Mouse (Mus musculus) ES-E14 (cell line): Measurements from ENCODE around the gene Gpr137. TPM values are rescaled to one million over a fixed set of nuclear protein-coding genes. Genes with fewer than 3 reads are reported as not detected.
A peak's percentile ranks its signal among the peaks of the same experiment; 100 is the strongest.

Source experiments
- DNase-seq: peaks from one replicate; pipeline ENCODE4 v3.0.0-alpha.2; 2013; ENCODE audit warnings: low read depth, low spot score
- H3K27ac ChIP-seq: 2 replicates; pipeline ENCODE4 v1.5.1; 2012; ENCODE audit warnings: low read depth, mild to moderate bottlenecking, low read length, moderate library complexity, mixed read lengths; ENCODE audit not compliant: poor library complexity, insufficient read depth, severe bottlenecking
- H3K36me3 ChIP-seq: 2 replicates; pipeline ENCODE4 v1.6.1; 2012; ENCODE audit warnings: mild to moderate bottlenecking, low read length, moderate library complexity, mixed read lengths; ENCODE audit not compliant: control insufficient read depth, poor library complexity, insufficient read depth, severe bottlenecking
- H3K4me1 ChIP-seq, 2 experiments: fragments of 150-350 bp in 1 of 2; sonication (generic) in 1 of 2; 2 replicates each; pipeline ENCODE4 v1.6.1; 2012; ENCODE audit warnings: low read length in 2 of 2, mild to moderate bottlenecking in 1 of 2, mixed read lengths in 1 of 2; ENCODE audit not compliant: control insufficient read depth in 2 of 2, insufficient read depth in 2 of 2, poor library complexity in 1 of 2
- H3K4me3 ChIP-seq, 2 experiments: fragments of 150-350 bp in 1 of 2; sonication (generic) in 1 of 2; 2 replicates each; pipeline ENCODE4 v1.5.1; 2012; ENCODE audit warnings: low read length in 2 of 2, low read depth in 1 of 2, mild to moderate bottlenecking in 1 of 2, mixed read lengths in 1 of 2; ENCODE audit not compliant: insufficient read depth in 1 of 2, poor library complexity in 1 of 2, severe bottlenecking in 1 of 2
- H3K9ac ChIP-seq: 2 replicates; pipeline ENCODE4 v1.6.1; 2012; ENCODE audit warnings: low read depth, mild to moderate bottlenecking, low read length, mixed read lengths; ENCODE audit not compliant: poor library complexity, insufficient read depth, severe bottlenecking
- H3K9me3 ChIP-seq: fragments of 150-350 bp; sonication (generic); 2 replicates; pipeline ENCODE4 v1.6.1; 2012; ENCODE audit warnings: low read depth, mild to moderate bottlenecking, low read length; ENCODE audit not compliant: control insufficient read depth, insufficient read depth
- CHD2 ChIP-seq: IDR thresholded peaks from 2 replicates; pipeline ENCODE4 v1.6.1; 2014; ENCODE audit warnings: mild to moderate bottlenecking, low read depth, low read length, inconsistent platforms
- HCFC1 ChIP-seq: IDR thresholded peaks from 2 replicates; pipeline ENCODE4 v1.6.1; 2012; ENCODE audit warnings: low read length, inconsistent platforms, borderline replicate concordance; ENCODE audit not compliant: insufficient read depth
- MAFK ChIP-seq: IDR thresholded peaks from 2 replicates; pipeline ENCODE4 v1.6.1; 2014; ENCODE audit warnings: mild to moderate bottlenecking, low read depth, low read length, inconsistent platforms; ENCODE audit not compliant: insufficient read depth
- ZC3H11A ChIP-seq: IDR thresholded peaks from 2 replicates; pipeline ENCODE4 v1.6.1; 2012; ENCODE audit warnings: low read depth, mild to moderate bottlenecking, inconsistent platforms, low read length, borderline replicate concordance
- ZNF384 ChIP-seq: IDR thresholded peaks from 2 replicates; pipeline ENCODE4 v1.6.1; 2012; ENCODE audit warnings: low read depth, low read length, inconsistent platforms
- in situ Hi-C, 2 experiments: fragments of 600-800 bp; cut with MboI; formaldehyde crosslinking; loops; one replicate each; pipeline ENCODE4 v1.15.1; 2025; ENCODE audit warnings: low sequenced_read_pairs in 2 of 2, inconsistent platforms in 1 of 2; ENCODE audit not compliant: unreplicated experiment in 2 of 2
- total RNA-seq: library from RNA; depleted of rRNA; stranded (reverse); fragments of 300-350 nt; gene quantifications from 2 replicates; pipeline ENCODE4 v1.2.3, GENCODE M21; 2012

Gene Gpr137
- total RNA-seq, 1 experiment = 23.7 TPM

DNA sequence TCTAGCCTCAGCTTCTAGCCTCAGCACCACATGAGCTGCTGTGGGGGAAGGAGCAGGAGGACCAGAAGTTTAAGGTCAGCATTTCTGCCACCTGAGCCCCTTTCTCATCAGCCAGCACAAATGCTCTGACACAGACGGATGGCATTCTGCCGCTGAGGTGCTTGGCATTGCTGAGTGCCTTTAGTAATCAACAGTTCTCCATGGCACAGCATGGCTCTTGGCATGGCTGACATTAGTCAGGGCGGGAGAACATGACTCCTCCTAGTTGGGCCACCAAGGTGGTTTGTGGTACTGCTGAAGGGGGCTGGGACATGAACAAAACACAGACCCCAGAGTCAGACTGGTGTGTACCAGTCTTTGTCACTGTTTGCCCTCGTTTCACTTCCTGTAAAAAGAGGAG lies 5.9 kb upstream of the Gpr137 start:
- in situ Hi-C loops = no loop called here

DNA sequence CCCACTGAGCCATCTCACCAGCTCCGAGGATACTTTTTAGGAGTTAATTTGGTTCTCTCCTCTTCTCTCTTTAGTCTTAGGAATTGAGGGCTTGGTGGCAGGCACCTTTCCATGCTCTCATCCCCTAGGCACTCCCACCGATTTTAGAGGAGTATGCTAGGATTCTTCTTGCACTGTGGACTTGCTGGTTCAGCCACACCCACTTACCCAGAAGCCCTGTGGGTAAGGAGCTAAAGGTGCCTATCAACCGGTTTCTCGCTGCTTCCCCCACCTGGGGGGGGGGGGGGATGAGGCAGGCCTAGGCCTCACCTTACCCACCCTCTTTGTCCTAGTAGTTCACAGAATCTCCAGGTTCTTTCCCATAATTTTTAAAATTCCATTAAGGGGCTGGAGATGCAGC lies 5.5 kb upstream of the Gpr137 start:
- Histone ChIP-seq H3K4me1 (peaks cover 0 to 18% of the 10 kb centered on the region in 2 experiments; a peak in 3 of 4 replicates), H3K36me3 (no peaks in the 10 kb centered on the region; the same call in 1 of the 2 replicates), H3K4me3 (no peak overlapping the region), H3K9me3 (no peaks in the 10 kb centered on the region), H3K9ac (peak overlapping the region; percentile 48; the same call in 1 of the 2 replicates), H3K27ac (peak overlapping the region; percentile 57; the same call in 1 of the 2 replicates)
- DNase-seq = no peak
- TF ChIP-seq HCFC1 (no peak), MAFK (no peak), ZC3H11A (no peak), CHD2 (no peak), ZNF384 (no peak)
- in situ Hi-C loops = no loop called here

More for the DNA sequence above, 5.9 kb upstream of the Gpr137 start:
- H3K27ac ChIP-seq = peak overlapping the region; percentile 57
- TF ChIP-seq ZC3H11A (no peak), ZNF384 (no peak), CHD2 (no peak), MAFK (no peak), HCFC1 (no peak)
- H3K9ac ChIP-seq = peak overlapping the region; percentile 48; the same call in 1 of the 2 replicates
- no peak overlapping the region for H3K4me3 ChIP-seq
- DNase-seq = no peak
- H3K4me1 ChIP-seq = peaks cover 0 to 20% of the 10 kb centered on the region in 2 experiments; a peak in 3 of 4 replicates
- no peaks in the 10 kb centered on the region; the same call in 1 of the 2 replicates for H3K36me3 ChIP-seq
- H3K9me3 ChIP-seq = no peaks in the 10 kb centered on the region

- Histone ChIP-seq H3K36me3 (no peaks in the 10 kb centered on the region), H3K4me1 (peaks cover 0 to 16% of the 10 kb centered on the region in 2 experiments; a peak in 3 of 4 replicates), H3K9me3 (no peaks in the 10 kb centered on the region), H3K9ac (no peak overlapping the region; the same call in 1 of the 2 replicates), H3K27ac (no peak overlapping the region), H3K4me3 (no peak overlapping the region)
- TF ChIP-seq ZC3H11A (no peak), CHD2 (no peak), MAFK (no peak), ZNF384 (no peak), HCFC1 (no peak)
- DNase-seq = no peak
- in situ Hi-C loops = no loop called here
These were observed 1.4 kb upstream of the Gpr137 start for GRCm38 (mm10) chr19:6943709-6944108.

DNA sequence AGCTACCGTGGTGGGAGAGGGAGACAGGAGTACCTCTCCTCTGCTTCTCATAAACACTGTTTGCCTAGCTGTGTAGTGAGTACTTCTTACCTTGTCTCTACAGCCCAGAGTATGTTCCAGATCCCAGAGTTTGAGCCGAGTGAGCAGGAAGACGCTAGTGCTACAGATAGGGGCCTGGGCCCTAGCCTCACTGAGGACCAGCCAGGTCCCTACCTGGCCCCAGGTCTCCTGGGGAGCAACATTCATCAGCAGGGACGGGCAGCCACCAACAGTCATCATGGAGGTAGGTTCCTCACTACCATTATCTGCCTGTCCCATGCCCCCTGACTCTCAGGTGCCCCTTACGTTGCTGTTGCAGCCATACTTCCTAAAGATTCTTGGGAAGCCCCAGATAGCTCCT lies 484 bp upstream of the Gpr137 start:
- Histone ChIP-seq H3K4me1 (peaks cover 0 to 10% of the 10 kb centered on the region in 2 experiments; a peak in 1 of 4 replicates), H3K27ac (no peak overlapping the region), H3K4me3 (peak overlapping the region; percentile 35 to 43), H3K36me3 (no peaks in the 10 kb centered on the region), H3K9me3 (no peaks in the 10 kb centered on the region), H3K9ac (peak overlapping the region; percentile 25; the same call in 1 of the 2 replicates)
- TF ChIP-seq HCFC1 (no peak), ZC3H11A (no peak), MAFK (no peak), ZNF384 (no peak), CHD2 (no peak)
- in situ Hi-C loops = no loop called here
- DNase-seq = no peak
